Mouse (Mus musculus) cortical plate, adult 2 months (tissue): ENCODE results near the gene Unc93b1.

ENCODE experiments used
- CTCF ChIP-seq: fragments of 200-500 bp; IDR thresholded peaks from 2 replicates; pipeline ENCODE4 v1.5.1; 2011; ENCODE audit warnings: mild to moderate bottlenecking, control low read depth, low read length; ENCODE audit not compliant: insufficient read depth; ENCODE audit errors: extremely low read depth
- POLR2A ChIP-seq: fragments of 200-500 bp; IDR thresholded peaks from 2 replicates; pipeline ENCODE4 v1.6.1; 2011; ENCODE audit warnings: mild to moderate bottlenecking, low read length, control low read depth; ENCODE audit not compliant: insufficient read depth; ENCODE audit errors: extremely low read depth

DNA sequence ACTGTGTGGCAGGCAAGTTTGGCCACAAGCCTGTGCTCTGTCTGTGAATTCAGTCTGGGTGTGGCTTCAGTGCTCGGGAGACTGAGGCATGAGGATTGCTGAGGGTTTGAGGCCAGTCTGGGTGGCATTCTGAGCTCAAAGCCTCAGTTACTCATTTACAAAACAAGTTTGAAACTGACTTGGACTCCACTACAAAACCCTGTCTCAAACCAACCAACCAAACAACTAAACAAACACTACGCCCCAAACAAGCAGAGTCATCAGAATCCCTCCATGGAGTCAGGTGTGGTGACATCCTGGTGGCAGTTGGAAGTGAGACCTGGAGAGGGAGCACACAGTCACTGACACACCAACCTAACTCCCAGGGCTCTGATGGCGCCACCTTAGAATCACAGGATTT, 15.3 kb downstream of the Unc93b1 start:
- TF ChIP-seq CTCF (no peak), POLR2A (no peak)
